Mouse (Mus musculus) midbrain, embryonic 11.5 days (tissue): ENCODE results near the gene Sox30. TPM values are rescaled to one million over a fixed set of nuclear protein-coding genes. Genes with fewer than 3 reads are reported as not detected.

Source experiments
- ATAC-seq: fragments of 200-750 bp; cut with Nextera tagmentation; 2 replicates; pipeline ENCODE4 v1.8.0; 2017; ENCODE audit warnings: moderate TSS enrichment, moderate library complexity; ENCODE audit not compliant: low FRiP score
- DNase-seq: peaks from one replicate; pipeline ENCODE4 v3.0.0; 2015; ENCODE audit warnings: low spot score; ENCODE audit errors: missing footprints
- H3K27ac ChIP-seq: fragments of 300-500 bp; sonication (generic); 2 replicates; pipeline ENCODE4 v1.5.1; 2014; ENCODE audit warnings: low read depth, low read length
- H3K27me3 ChIP-seq: fragments of 300-500 bp; sonication (generic); 2 replicates; pipeline ENCODE4 v1.6.1; 2014; ENCODE audit warnings: mild to moderate bottlenecking, low read length, moderate library complexity, mixed read lengths; ENCODE audit not compliant: control insufficient read depth, insufficient read depth
- H3K36me3 ChIP-seq: fragments of 300-500 bp; sonication (generic); 2 replicates; pipeline ENCODE4 v1.6.1; 2014; ENCODE audit warnings: mild to moderate bottlenecking, low read length, moderate library complexity, mixed read lengths; ENCODE audit not compliant: control insufficient read depth, insufficient read depth
- H3K4me1 ChIP-seq: fragments of 300-500 bp; sonication (generic); 2 replicates; pipeline ENCODE4 v1.6.1; 2014; ENCODE audit warnings: low read length; ENCODE audit not compliant: control insufficient read depth, insufficient read depth
- H3K4me2 ChIP-seq: fragments of 300-500 bp; sonication (generic); 2 replicates; pipeline ENCODE4 v1.6.1; 2014; ENCODE audit warnings: mild to moderate bottlenecking, moderate library complexity
- H3K4me3 ChIP-seq: fragments of 300-500 bp; sonication (generic); 2 replicates; pipeline ENCODE4 v1.5.1; 2014; ENCODE audit warnings: low read depth, low read length
- H3K9ac ChIP-seq: fragments of 300-500 bp; sonication (generic); 2 replicates; pipeline ENCODE4 v1.6.1; 2014; ENCODE audit warnings: low read length
- H3K9me3 ChIP-seq: fragments of 300-500 bp; sonication (generic); 2 replicates; pipeline ENCODE4 v1.6.1; 2016; ENCODE audit warnings: low read length; ENCODE audit not compliant: control insufficient read depth
- WGBS: fragments of 180-500 bp; shearing (Covaris S2); extraction: QIAGEN DNeasy Blood & Tissue Kit; methylation state at CpG from one replicate; pipeline ENCODE4 v1.1.7; 2014; 5-methylcytosine and 5-hydroxymethylcytosine counted together
- polyA plus RNA-seq: library from polyadenylated mRNA; unstranded; fragments of >200 nt; fragmentation: Nextera tagmentation; extraction: Ambion mirVana; gene quantifications from 2 replicates; pipeline ENCODE4 v1.2.1, GENCODE M21; 2014

The Sox30 gene
- polyA plus RNA-seq, 1 experiment from 2014 or later, result 0.18 TPM

- H3K27ac ChIP-seq, result peak overlapping the region; percentile 5; the same call in 1 of the 2 replicates
These were observed 84.7 kb downstream of the Sox30 start for GRCm38 (mm10) chr11:46064767-46065166.

DNA sequence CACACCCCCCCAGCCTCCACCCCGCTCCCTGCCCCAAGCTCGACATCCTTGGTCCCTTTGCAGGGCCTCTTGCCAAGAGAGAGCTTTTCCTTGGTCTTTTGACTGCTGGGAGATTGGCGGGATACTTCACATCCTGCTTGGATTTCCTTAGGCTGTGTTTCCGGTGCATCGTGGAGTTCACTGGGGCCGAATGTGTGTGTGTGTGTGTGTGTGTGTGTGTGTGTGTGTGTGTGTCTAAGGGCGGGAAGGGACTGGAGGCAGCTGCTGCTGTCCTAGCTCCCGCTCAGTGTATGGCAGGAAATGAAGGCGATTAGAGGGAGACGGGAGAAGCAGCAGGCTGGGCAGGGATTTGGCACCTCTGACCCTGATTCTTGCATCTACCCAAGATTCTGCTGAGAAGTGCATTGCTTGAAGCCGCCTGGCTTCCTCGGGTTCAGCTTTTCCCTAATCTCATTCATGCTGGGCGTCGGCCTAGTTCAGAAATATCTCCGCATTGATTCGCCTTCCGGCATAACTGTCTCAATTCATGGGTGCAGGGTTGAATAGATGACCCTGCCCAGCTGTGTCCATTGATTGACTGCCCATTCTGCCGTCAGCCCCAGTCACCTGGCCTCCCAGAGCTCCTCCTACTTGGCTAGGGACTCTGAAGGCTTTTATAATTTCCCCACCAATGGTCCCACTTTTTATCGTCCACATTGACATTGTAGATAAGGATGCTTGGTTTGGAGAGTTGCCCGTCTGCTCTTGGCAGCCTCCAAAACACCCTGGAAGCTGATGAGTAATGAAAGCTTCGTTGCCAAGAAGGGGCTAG lies 85.3 kb downstream of the Sox30 start:
- DNase-seq (peak; percentile 83), ATAC-seq (peak; percentile 63)
- peak overlapping the region; percentile 5; the same call in 1 of the 2 replicates for H3K27ac ChIP-seq
- no peaks in the 10 kb centered on the region for H3K36me3 ChIP-seq
- peaks cover 13% of the 10 kb centered on the region for H3K4me1 ChIP-seq
- H3K27me3 ChIP-seq, result no peaks in the 10 kb centered on the region
- no peaks in the 10 kb centered on the region for H3K9me3 ChIP-seq
- H3K4me2 ChIP-seq, result no peak overlapping the region
- no peak overlapping the region for H3K9ac ChIP-seq
- 62% methylated on average over 21 of the region's 21 CpGs for WGBS
- H3K4me3 ChIP-seq, result no peak overlapping the region

More at GRCm38 (mm10) chr11:46064767-46065166, 84.7 kb downstream of the Sox30 start:
- no peaks in the 10 kb centered on the region for H3K9me3 ChIP-seq
- 68% methylated on average over 8 of the region's 8 CpGs for WGBS
- H3K4me1 ChIP-seq, result peaks cover 9% of the 10 kb centered on the region
- peak; percentile 51 for DNase-seq
- ATAC-seq, result no peak
- no peak overlapping the region for H3K9ac ChIP-seq
- H3K4me2 ChIP-seq, result no peak overlapping the region
- no peak overlapping the region for H3K4me3 ChIP-seq
- no peaks in the 10 kb centered on the region for H3K27me3 ChIP-seq
- H3K36me3 ChIP-seq, result no peaks in the 10 kb centered on the region

Other genes with a start within 250 kb of the Sox30 start
- gene Clint1, start 128.3 kb upstream of the Sox30 start, polyA plus RNA-seq, result 60.9 and 63.5 TPM in 2 replicates
- gene Lsm11, start 35.4 kb upstream of the Sox30 start, polyA plus RNA-seq, result 10.8 and 13.0 TPM in 2 replicates
- 14.6 and 14.7 TPM in 2 replicates for gene Thg1l, start 24.8 kb upstream of the Sox30 start, polyA plus RNA-seq
- 1.4 and 2.5 TPM in 2 replicates for gene Gm12166, start 72.0 kb downstream of the Sox30 start, polyA plus RNA-seq
- gene Adam19, start 75.7 kb downstream of the Sox30 start, polyA plus RNA-seq, result 6.1 and 6.6 TPM in 2 replicates
- gene Nipal4, start 186.2 kb downstream of the Sox30 start, polyA plus RNA-seq, result 1.0 and 1.4 TPM in 2 replicates